Mouse (Mus musculus): ENCODE data around the gene Ms4a1. TPM values are rescaled to one million over a fixed set of nuclear protein-coding genes. Genes with fewer than 3 reads are reported as not detected.

The Ms4a1 gene
- polyA plus RNA-seq (2014; fragmentation: Illumina TruSeq; extraction: RNeasy Lipid Tissue Mini Kit (QIAGEN cat#74804); ENCODE audit: low read depth, low replicate concordance): 0.50 TPM

DNA sequence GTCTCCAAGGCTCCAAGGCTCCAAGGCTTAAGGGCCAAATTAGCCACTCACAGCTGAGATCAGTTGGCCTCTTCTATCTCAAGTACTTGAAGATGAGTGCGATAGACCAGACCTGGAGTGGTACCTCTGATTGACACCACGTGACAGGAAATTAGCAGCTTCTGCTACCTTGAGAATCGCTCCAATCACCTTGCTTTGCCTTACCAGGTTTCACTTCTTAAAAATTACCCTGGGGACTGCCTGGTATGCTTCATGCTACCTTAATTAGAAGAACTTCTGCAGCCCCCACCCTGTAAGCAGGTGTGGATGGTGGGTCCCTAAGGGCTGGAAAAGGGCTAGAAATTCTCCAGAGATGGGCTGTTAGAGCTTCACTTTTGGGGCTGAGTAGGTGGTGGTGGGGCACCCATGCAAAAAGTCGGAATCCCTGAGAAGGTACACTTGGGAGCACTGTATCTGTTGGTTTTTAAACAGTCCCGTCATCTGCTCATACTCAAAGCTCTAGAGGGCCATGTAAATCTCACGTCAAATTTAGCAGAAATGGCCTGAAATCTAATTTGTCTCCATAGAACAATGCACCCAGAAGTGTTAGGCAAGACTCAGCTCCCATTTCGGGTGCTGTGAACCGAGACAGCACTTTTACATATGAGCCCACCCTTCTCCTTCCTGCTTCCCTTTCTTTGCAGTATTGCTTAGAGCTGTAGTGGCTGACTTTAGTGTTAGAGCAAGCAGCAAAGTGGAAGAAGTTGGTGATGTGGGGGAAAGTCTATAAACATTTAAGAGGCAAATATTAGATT is at the start of gene Ms4a1:
Gene Ms4a1, minus strand, starts transcription at position 190 of the 794 bp plus-strand sequence.

DNA sequence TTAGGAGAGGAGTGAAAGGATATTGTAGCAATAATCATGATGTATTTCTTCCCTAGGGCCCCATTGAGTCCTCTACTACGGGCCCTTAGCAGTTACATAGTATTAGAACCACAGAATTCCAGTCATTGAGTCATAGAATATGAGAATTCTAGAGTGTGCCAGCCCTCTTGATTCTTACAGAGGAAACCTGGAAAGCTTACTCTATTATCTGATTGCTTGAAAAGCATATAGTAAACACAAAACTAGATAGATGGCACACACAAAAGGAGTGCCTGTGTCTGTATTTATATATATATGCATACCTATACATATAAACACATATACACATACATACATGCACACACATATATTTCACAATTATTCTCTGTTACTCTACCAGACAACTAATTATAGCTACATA is 48.3 kb upstream of the Ms4a1 start, which contains the start of gene Ms4a14:
Gene Ms4a14, minus strand, starts transcription at position 101 of the 400 bp plus-strand sequence.

DNA sequence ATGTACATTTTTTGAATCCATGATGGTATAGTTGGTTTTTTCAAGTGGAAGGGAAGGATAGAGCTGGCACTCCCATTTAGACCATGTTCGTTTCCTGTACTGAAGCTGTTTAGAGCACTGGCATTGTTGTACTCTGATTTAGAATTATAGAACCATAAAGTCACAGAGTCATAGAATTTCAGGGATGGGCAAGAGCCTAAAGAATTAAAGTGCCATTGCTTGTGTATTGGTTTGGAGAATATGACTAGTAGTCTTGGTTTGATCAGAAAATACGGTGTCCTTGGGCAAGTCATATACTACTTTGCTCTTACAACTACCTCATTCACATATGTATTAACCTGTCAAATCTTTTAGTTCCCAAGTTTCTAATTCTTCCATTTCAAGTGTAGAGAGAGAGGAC is 17.7 kb upstream of the Ms4a1 start, which contains the start of gene Ms4a5:
Gene Ms4a5, minus strand, starts transcription at position 101 of the 400 bp plus-strand sequence.

GRCm38 (mm10) chr19:11232348-11232747 is 33.7 kb downstream of the Ms4a1 start, which contains the start of gene Ms4a12:
Ms4a12 (minus strand) TSS chr19:11232448.

Other genes starting within 250 kb of the Ms4a1 start
- gene Ms4a18, start 248.2 kb downstream of the Ms4a1 start, polyA plus RNA-seq (2014; fragmentation: Illumina TruSeq; extraction: RNeasy Lipid Tissue Mini Kit (QIAGEN cat#74804); ENCODE audit: low read depth, low replicate concordance): not detected
- gene Ms4a8a, start 185.1 kb downstream of the Ms4a1 start, polyA plus RNA-seq (2014; fragmentation: Illumina TruSeq; extraction: RNeasy Lipid Tissue Mini Kit (QIAGEN cat#74804); ENCODE audit: low read depth, low replicate concordance): 0.60 TPM
- gene 1700017D01Rik, start 135.4 kb downstream of the Ms4a1 start, polyA plus RNA-seq (2014; fragmentation: Illumina TruSeq; extraction: RNeasy Lipid Tissue Mini Kit (QIAGEN cat#74804); ENCODE audit: low read depth, low replicate concordance): not detected
- not detected for gene 1700025F22Rik, start 100.9 kb downstream of the Ms4a1 start, polyA plus RNA-seq (2014; fragmentation: Illumina TruSeq; extraction: RNeasy Lipid Tissue Mini Kit (QIAGEN cat#74804); ENCODE audit: low read depth, low replicate concordance)
- not detected for gene Ms4a13, start 69.5 kb downstream of the Ms4a1 start, polyA plus RNA-seq (2014; fragmentation: Illumina TruSeq; extraction: RNeasy Lipid Tissue Mini Kit (QIAGEN cat#74804); ENCODE audit: low read depth, low replicate concordance)
- not detected for gene Ms4a12, start 33.8 kb downstream of the Ms4a1 start, polyA plus RNA-seq (2014; fragmentation: Illumina TruSeq; extraction: RNeasy Lipid Tissue Mini Kit (QIAGEN cat#74804); ENCODE audit: low read depth, low replicate concordance)
- gene Ms4a5, start 17.6 kb upstream of the Ms4a1 start, polyA plus RNA-seq (2014; fragmentation: Illumina TruSeq; extraction: RNeasy Lipid Tissue Mini Kit (QIAGEN cat#74804); ENCODE audit: low read depth, low replicate concordance): not detected
- gene Ms4a14, start 48.2 kb upstream of the Ms4a1 start, polyA plus RNA-seq (2014; fragmentation: Illumina TruSeq; extraction: RNeasy Lipid Tissue Mini Kit (QIAGEN cat#74804); ENCODE audit: low read depth, low replicate concordance): 0.31 TPM
- 4.3 TPM for gene Ms4a7, start 69.9 kb upstream of the Ms4a1 start, polyA plus RNA-seq (2014; fragmentation: Illumina TruSeq; extraction: RNeasy Lipid Tissue Mini Kit (QIAGEN cat#74804); ENCODE audit: low read depth, low replicate concordance)
- 3.3 TPM for gene Ms4a4a, start 109.3 kb upstream of the Ms4a1 start, polyA plus RNA-seq (2014; fragmentation: Illumina TruSeq; extraction: RNeasy Lipid Tissue Mini Kit (QIAGEN cat#74804); ENCODE audit: low read depth, low replicate concordance)
- gene Ms4a4c, start 138.5 kb upstream of the Ms4a1 start, polyA plus RNA-seq (2014; fragmentation: Illumina TruSeq; extraction: RNeasy Lipid Tissue Mini Kit (QIAGEN cat#74804); ENCODE audit: low read depth, low replicate concordance): 0.71 TPM
- 0.76 TPM for gene Ms4a4b, start 177.3 kb upstream of the Ms4a1 start, polyA plus RNA-seq (2014; fragmentation: Illumina TruSeq; extraction: RNeasy Lipid Tissue Mini Kit (QIAGEN cat#74804); ENCODE audit: low read depth, low replicate concordance)
- gene Ms4a6c, start 203.1 kb upstream of the Ms4a1 start, polyA plus RNA-seq (2014; fragmentation: Illumina TruSeq; extraction: RNeasy Lipid Tissue Mini Kit (QIAGEN cat#74804); ENCODE audit: low read depth, low replicate concordance): 7.1 TPM
- gene Gm8369, start 219.7 kb upstream of the Ms4a1 start, polyA plus RNA-seq (2014; fragmentation: Illumina TruSeq; extraction: RNeasy Lipid Tissue Mini Kit (QIAGEN cat#74804); ENCODE audit: low read depth, low replicate concordance): not detected